Mouse (Mus musculus) MEL (cell line): ENCODE measurements around the gene Rbfox2. TPM values are rescaled to one million over a fixed set of nuclear protein-coding genes. Genes with fewer than 3 reads are reported as not detected.

Experiments
- DNase-seq: peaks from one replicate; pipeline ENCODE4 v3.0.0; 2011; ENCODE audit warnings: low read depth, low spot score
- H3K27ac ChIP-seq: 2 replicates; pipeline ENCODE4 v1.5.1; 2012; ENCODE audit warnings: low read depth, mild to moderate bottlenecking, control low read depth, low read length, moderate library complexity; ENCODE audit not compliant: control insufficient read depth
- H3K27me3 ChIP-seq, 2 experiments: fragments of 150-350 bp in 1 of 2; sonication (generic) in 1 of 2; 2 replicates each; pipeline ENCODE4 v1.6.1; 2012; ENCODE audit warnings: low read length in 2 of 2, mild to moderate bottlenecking in 2 of 2, improper control_type of control experiment in 1 of 2, moderate library complexity in 1 of 2; ENCODE audit not compliant: insufficient read depth in 2 of 2, control insufficient read depth in 1 of 2
- H3K36me3 ChIP-seq, 2 experiments: 2 replicates each; pipeline ENCODE4 v1.6.1; 2012 to 2014; ENCODE audit warnings: low read length in 2 of 2, improper control_type of control experiment in 1 of 2, inconsistent platforms in 1 of 2, mild to moderate bottlenecking in 1 of 2; ENCODE audit not compliant: insufficient read depth in 2 of 2, control insufficient read depth in 1 of 2
- H3K4me1 ChIP-seq, 2 experiments: fragments of 150-350 bp in 1 of 2; sonication (generic) in 1 of 2; 2 replicates each; pipeline ENCODE4 v1.6.1; 2012; ENCODE audit warnings: low read length in 2 of 2, improper control_type of control experiment in 1 of 2, mild to moderate bottlenecking in 1 of 2; ENCODE audit not compliant: insufficient read depth in 2 of 2, control insufficient read depth in 1 of 2
- H3K4me3 ChIP-seq, 2 experiments: fragments of 150-350 bp in 1 of 2; sonication (generic) in 1 of 2; 2 replicates each; pipeline ENCODE4 v1.5.1; 2012; ENCODE audit warnings: low read depth in 2 of 2, low read length in 2 of 2, mild to moderate bottlenecking in 2 of 2, moderate library complexity in 2 of 2, control low read depth in 1 of 2, improper control_type of control experiment in 1 of 2; ENCODE audit not compliant: control insufficient read depth in 1 of 2, insufficient read depth in 1 of 2
- H3K79me2 ChIP-seq: 2 replicates; pipeline ENCODE4 v1.6.1; 2012; ENCODE audit warnings: mild to moderate bottlenecking, low read length, moderate library complexity; ENCODE audit not compliant: control insufficient read depth, poor library complexity, insufficient read depth
- H3K9ac ChIP-seq: 2 replicates; pipeline ENCODE4 v1.6.1; 2012; ENCODE audit warnings: low read depth, mild to moderate bottlenecking, control low read depth, low read length, moderate library complexity; ENCODE audit not compliant: control insufficient read depth, poor library complexity, severe bottlenecking
- H3K9me3 ChIP-seq: fragments of 150-350 bp; sonication (generic); replicated peaks from 2 replicates; pipeline ENCODE4 v1.6.1; 2012; ENCODE audit warnings: mild to moderate bottlenecking, low read length, improper control_type of control experiment, moderate library complexity; ENCODE audit not compliant: insufficient read depth
- BHLHE40 ChIP-seq: IDR thresholded peaks from 2 replicates; pipeline ENCODE4 v1.6.1; 2012; ENCODE audit warnings: low read depth, mild to moderate bottlenecking, inconsistent platforms, low read length, improper control_type of control experiment, borderline replicate concordance
- CHD1 ChIP-seq: IDR thresholded peaks from 2 replicates; pipeline ENCODE4 v1.6.1; 2012; ENCODE audit warnings: low read depth, mild to moderate bottlenecking, inconsistent platforms, low read length, improper control_type of control experiment
- CHD2 ChIP-seq: IDR thresholded peaks from 2 replicates; pipeline ENCODE4 v1.6.1; 2011; ENCODE audit warnings: low read length, improper control_type of control experiment
- CTCF ChIP-seq, 3 experiments: IDR thresholded peaks in 2 of 3; conservative IDR thresholded peaks in 1 of 3; 2 replicates each; pipeline ENCODE4 v1.5.1; 2011 to 2012; ENCODE audit warnings: low read length in 3 of 3, low read depth in 2 of 3, mild to moderate bottlenecking in 2 of 3, improper control_type of control experiment in 1 of 3, inconsistent platforms in 1 of 3, mixed read lengths in 1 of 3, moderate library complexity in 1 of 3; ENCODE audit not compliant: control insufficient read depth in 1 of 3, insufficient read depth in 1 of 3, poor library complexity in 1 of 3, severe bottlenecking in 1 of 3
- E2F4 ChIP-seq: IDR thresholded peaks from 2 replicates; pipeline ENCODE4 v1.6.1; 2011; ENCODE audit warnings: low read depth, low read length, improper control_type of control experiment, borderline replicate concordance
- ELF1 ChIP-seq: IDR thresholded peaks from 2 replicates; pipeline ENCODE4 v1.6.1; 2014; ENCODE audit warnings: low read depth, mild to moderate bottlenecking, inconsistent platforms, low read length, improper control_type of control experiment, moderate library complexity
- EP300 ChIP-seq, 2 experiments: IDR thresholded peaks; 2 replicates each; pipeline ENCODE4 v1.6.1; 2011; ENCODE audit warnings: improper control_type of control experiment in 2 of 2, low read length in 2 of 2, low read depth in 1 of 2, mild to moderate bottlenecking in 1 of 2
- GATA1 ChIP-seq: IDR thresholded peaks from 2 replicates; pipeline ENCODE4 v1.6.1; 2011; ENCODE audit warnings: low read depth, low read length, improper control_type of control experiment
- HCFC1 ChIP-seq: IDR thresholded peaks from 2 replicates; pipeline ENCODE4 v1.6.1; 2012; ENCODE audit warnings: low read depth, mild to moderate bottlenecking, inconsistent platforms, low read length, improper control_type of control experiment, moderate library complexity
- JUND ChIP-seq: IDR thresholded peaks from 2 replicates; pipeline ENCODE4 v1.6.1; 2011; ENCODE audit warnings: low read depth, mild to moderate bottlenecking, improper control_type of control experiment, low read length
- MAFK ChIP-seq: IDR thresholded peaks from 2 replicates; pipeline ENCODE4 v1.6.1; 2011; ENCODE audit warnings: low read depth, mild to moderate bottlenecking, low read length, improper control_type of control experiment, borderline replicate concordance
- MAZ ChIP-seq: IDR thresholded peaks from 2 replicates; pipeline ENCODE4 v1.6.1; 2012; ENCODE audit warnings: low read depth, mild to moderate bottlenecking, inconsistent platforms, low read length, improper control_type of control experiment
- MEF2A ChIP-seq: IDR thresholded peaks from 2 replicates; pipeline ENCODE4 v1.6.1; 2014; ENCODE audit warnings: low read depth, mild to moderate bottlenecking, inconsistent platforms, low read length, improper control_type of control experiment; ENCODE audit not compliant: poor library complexity, insufficient replicate concordance, severe bottlenecking; ENCODE audit errors: extremely low read depth
- MYB ChIP-seq: IDR thresholded peaks from 2 replicates; pipeline ENCODE4 v1.6.1; 2011; ENCODE audit warnings: mild to moderate bottlenecking, low read depth, low read length, improper control_type of control experiment
- NELFE ChIP-seq: IDR thresholded peaks from 2 replicates; pipeline ENCODE4 v1.6.1; 2011; ENCODE audit warnings: low read depth, low read length, improper control_type of control experiment
- POLR2A ChIP-seq, 2 experiments: IDR thresholded peaks; 2 replicates each; pipeline ENCODE4 v1.6.1; 2011 to 2012; ENCODE audit warnings: low read length in 2 of 2, mild to moderate bottlenecking in 2 of 2, control low read depth in 1 of 2, improper control_type of control experiment in 1 of 2, low read depth in 1 of 2, moderate library complexity in 1 of 2; ENCODE audit not compliant: control insufficient read depth in 1 of 2, insufficient read depth in 1 of 2, poor library complexity in 1 of 2
- POLR2AphosphoS2 ChIP-seq: IDR thresholded peaks from 2 replicates; pipeline ENCODE4 v1.6.1; 2011; ENCODE audit warnings: low read length, improper control_type of control experiment
- POLR2AphosphoS5 ChIP-seq: IDR thresholded peaks from 2 replicates; pipeline ENCODE4 v1.6.1; 2012; ENCODE audit warnings: low read depth, borderline replicate concordance, mild to moderate bottlenecking, inconsistent platforms, low read length, moderate library complexity, mixed read lengths
- RAD21 ChIP-seq: IDR thresholded peaks from 2 replicates; pipeline ENCODE4 v1.6.1; 2011; ENCODE audit warnings: mild to moderate bottlenecking, low read depth, low read length, improper control_type of control experiment
- RCOR1 ChIP-seq: IDR thresholded peaks from 2 replicates; pipeline ENCODE4 v1.6.1; 2012; ENCODE audit warnings: low read depth, mild to moderate bottlenecking, inconsistent platforms, low read length, improper control_type of control experiment
- SMC3 ChIP-seq: IDR thresholded peaks from 2 replicates; pipeline ENCODE4 v1.6.1; 2011; ENCODE audit warnings: low read depth, low read length, improper control_type of control experiment
- TBP ChIP-seq: IDR thresholded peaks from 2 replicates; pipeline ENCODE4 v1.8.0; 2011; ENCODE audit warnings: low read depth, low read length, improper control_type of control experiment
- TCF12 ChIP-seq: IDR thresholded peaks from 2 replicates; pipeline ENCODE4 v1.6.1; 2014; ENCODE audit warnings: low read depth, mild to moderate bottlenecking, inconsistent platforms, low read length, improper control_type of control experiment, moderate library complexity
- USF1 ChIP-seq: IDR thresholded peaks from 2 replicates; pipeline ENCODE4 v1.6.1; 2014; ENCODE audit warnings: low read depth, mild to moderate bottlenecking, inconsistent platforms, low read length, improper control_type of control experiment, moderate library complexity
- USF2 ChIP-seq, 2 experiments: IDR thresholded peaks; 2 replicates each; pipeline ENCODE4 v1.6.1; 2011 to 2012; ENCODE audit warnings: improper control_type of control experiment in 2 of 2, low read length in 2 of 2, borderline replicate concordance in 1 of 2, inconsistent platforms in 1 of 2, low read depth in 1 of 2, mild to moderate bottlenecking in 1 of 2; ENCODE audit not compliant: insufficient read depth in 1 of 2
- ZC3H11A ChIP-seq: IDR thresholded peaks from 2 replicates; pipeline ENCODE4 v1.6.1; 2012; ENCODE audit warnings: low read depth, mild to moderate bottlenecking, inconsistent platforms, low read length, improper control_type of control experiment
- polyA plus RNA-seq, 2 experiments: library from polyadenylated mRNA; stranded (reverse) in 1 of 2; unstranded in 1 of 2; fragments of >175 nt in 1 of 2; fragments of >200 nt in 1 of 2; gene quantifications; 2 replicates each; pipeline versions ENCODE4 v1.2.1 to v1.2.4; 2012; ENCODE audit warnings: low replicate concordance in 2 of 2, low read depth in 1 of 2; ENCODE audit not compliant: insufficient read length in 2 of 2, insufficient read depth in 1 of 2, missing spikeins in 1 of 2
- total RNA-seq: library from RNA; depleted of rRNA; stranded (reverse); fragments of 300-350 nt; gene quantifications from 2 replicates; pipeline ENCODE4 v1.2.3, GENCODE M21; 2012

Gene Rbfox2
- total and polyA plus RNA-seq, 3 experiments, result 3.4 to 6.0 TPM; not detected in 1

- H3K27ac ChIP-seq, result no peak overlapping the region
- no peaks in the 10 kb centered on the region for H3K36me3 ChIP-seq
- no peak for DNase-seq
- no peak overlapping the region for H3K9ac ChIP-seq
- H3K79me2 ChIP-seq, result no peaks in the 10 kb centered on the region
- H3K27me3 ChIP-seq, result no peaks in the 10 kb centered on the region
- H3K9me3 ChIP-seq, result no peaks in the 10 kb centered on the region
- H3K4me3 ChIP-seq, result no peak overlapping the region
- TF ChIP-seq USF2 (IDR thresholded peaks at IDR 0.05; ENCODE audit: borderline replicate concordance in 1 of 2, insufficient read depth in 1 of 2, low read depth in 1 of 2, low read length in 2 of 2) (no peak), E2F4 (no peak), BHLHE40 (no peak), ELF1 (no peak), TBP (no peak), NELFE (no peak), JUND (no peak), EP300 (IDR thresholded peaks at IDR 0.05; ENCODE audit: low read depth in 1 of 2, low read length in 2 of 2) (no peak), MAZ (no peak), MEF2A (no peak), MYB (no peak), CTCF (IDR thresholded peaks at IDR 0.05 in 2 of 3, conservative IDR thresholded peaks at IDR 0.05 in 1 of 3; ENCODE audit: control insufficient read depth in 1 of 3, insufficient read depth in 1 of 3, low read depth in 2 of 3, low read length in 3 of 3, poor library complexity in 1 of 3, severe bottlenecking in 1 of 3) (no peak), ZC3H11A (no peak), TCF12 (no peak), USF1 (no peak), POLR2A (IDR thresholded peaks at IDR 0.05; ENCODE audit: control insufficient read depth in 1 of 2, insufficient read depth in 1 of 2, low read depth in 1 of 2, low read length in 2 of 2, poor library complexity in 1 of 2) (no peak), POLR2AphosphoS5 (no peak)
- H3K4me1 ChIP-seq, result no peaks in the 10 kb centered on the region
These were observed 61.1 kb downstream of the Rbfox2 start for GRCm38 (mm10) chr15:77245418-77246365.

DNA sequence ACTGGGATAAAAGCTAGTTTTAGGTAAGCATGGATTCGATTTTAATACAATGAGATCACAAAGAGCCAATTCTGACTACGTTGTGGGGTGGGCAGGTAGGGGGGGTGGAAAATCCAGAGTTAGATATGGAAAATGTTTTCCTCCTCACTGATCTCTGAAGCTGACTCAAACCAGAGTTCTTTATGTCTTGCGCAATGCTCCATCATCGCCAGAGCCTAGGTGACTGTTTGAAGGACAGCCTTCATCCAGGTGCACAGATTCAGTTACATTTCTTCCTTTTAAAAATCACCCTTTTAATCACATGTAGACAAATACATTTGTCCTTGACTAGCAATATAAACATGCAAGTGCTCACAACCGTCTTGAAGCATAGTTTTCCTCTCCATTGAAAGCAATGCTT, 62.2 kb downstream of the Rbfox2 start:
- no peak overlapping the region for H3K4me3 ChIP-seq
- H3K27me3 ChIP-seq, result no peaks in the 10 kb centered on the region
- no peak overlapping the region for H3K27ac ChIP-seq

More for the DNA sequence above, 62.2 kb downstream of the Rbfox2 start:
- no peak overlapping the region for H3K9ac ChIP-seq
- no peaks in the 10 kb centered on the region for H3K9me3 ChIP-seq
- H3K79me2 ChIP-seq, result no peaks in the 10 kb centered on the region
- TF ChIP-seq SMC3, result no peak
- no peak for TF ChIP-seq RAD21
- TF ChIP-seq GATA1, result no peak
- no peak for TF ChIP-seq CHD1
- TF ChIP-seq CHD2, result no peak
- no peak for TF ChIP-seq POLR2AphosphoS2
- TF ChIP-seq MEF2A, result no peak
- no peak for TF ChIP-seq MAZ
- no peak for TF ChIP-seq RCOR1
- no peak for TF ChIP-seq POLR2AphosphoS5
- no peak for TF ChIP-seq HCFC1
- no peak for TF ChIP-seq ELF1
- no peak for TF ChIP-seq NELFE
- no peak for TF ChIP-seq USF2 (IDR thresholded peaks at IDR 0.05; ENCODE audit: borderline replicate concordance in 1 of 2, insufficient read depth in 1 of 2, low read depth in 1 of 2, low read length in 2 of 2)
- TF ChIP-seq MAFK, result no peak
- TF ChIP-seq, all 39 proteins: peak for 0
- no peaks in the 10 kb centered on the region for H3K36me3 ChIP-seq
- no peaks in the 10 kb centered on the region for H3K4me1 ChIP-seq
- DNase-seq, result no peak
